Mouse (Mus musculus) layer of hippocampus, adult 11-12 months (tissue): ENCODE data around the gene Cenps.
A peak's percentile ranks its signal among the peaks of the same experiment; 100 is the strongest.
"Not testable (repeated sequence)": the region's sequence is repeated elsewhere in the genome, so short reads cannot be mapped to it uniquely, and the experiment has no call there.

Source experiments
- DNase-seq: peaks from one replicate; pipeline ENCODE4 v3.0.0; 2022; ENCODE audit warnings: low spot score

Cenps gene

DNA sequence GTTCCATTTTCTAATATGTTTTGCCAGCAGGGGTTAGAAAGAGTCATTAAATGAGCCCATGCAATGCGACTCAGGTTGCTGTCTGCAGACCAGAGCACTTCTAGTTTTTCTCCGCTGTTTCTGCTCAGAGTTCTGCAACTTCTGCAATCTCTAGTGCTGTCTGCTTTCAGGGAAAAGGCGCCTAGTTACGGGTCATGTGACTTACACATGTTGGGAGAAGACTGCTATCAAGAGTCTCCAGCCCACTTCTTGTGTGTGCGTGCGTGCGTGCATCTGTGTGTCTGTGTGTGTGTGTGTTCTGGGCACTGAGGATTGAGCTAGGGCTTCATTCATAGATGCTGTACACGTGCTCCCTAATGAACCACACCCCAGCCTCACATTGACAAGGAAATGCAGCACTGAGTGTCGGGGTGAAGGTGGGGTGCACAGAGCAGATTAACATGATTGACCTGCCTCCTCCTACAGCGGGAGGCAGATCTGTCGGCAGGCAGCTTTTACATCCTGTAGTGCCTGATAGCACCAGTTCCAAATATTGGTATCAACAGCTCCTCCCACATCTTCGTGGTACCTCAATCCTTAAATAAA, 17.4 kb downstream of the Cenps start:
- not testable (repeated sequence) for DNase-seq

DNA sequence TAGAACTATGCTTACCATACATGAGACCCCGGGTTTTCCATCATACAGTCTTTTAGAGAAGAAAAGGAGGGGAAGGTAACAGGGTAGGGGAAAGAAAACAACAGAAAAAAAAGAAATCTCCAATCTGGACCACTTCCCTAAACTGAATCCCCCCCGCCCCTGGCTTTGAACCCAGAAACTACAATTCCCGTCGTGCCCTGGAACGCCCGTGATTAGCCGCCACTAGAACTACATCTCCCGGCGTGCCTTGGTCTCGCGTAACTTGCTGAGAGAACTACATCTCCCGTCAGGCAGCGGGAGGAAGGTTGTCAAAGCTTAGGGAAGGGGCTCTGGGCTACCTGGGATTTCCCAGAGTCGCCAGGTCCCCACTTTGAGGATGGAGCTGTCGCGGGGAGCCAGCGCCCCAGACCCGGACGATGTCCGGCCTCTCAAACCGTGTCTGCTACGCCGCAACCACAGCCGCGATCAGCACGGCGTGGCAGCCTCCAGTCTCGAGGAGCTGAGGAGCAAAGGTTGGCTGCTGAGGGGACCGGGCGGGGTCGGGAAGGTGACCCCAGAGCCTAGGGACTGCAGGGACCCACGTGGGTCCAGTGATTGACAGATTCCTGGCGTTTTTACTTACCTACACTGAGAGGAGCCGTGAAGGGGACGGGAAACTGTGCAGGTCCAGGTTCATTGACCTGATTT, 33.4 kb downstream of the Cenps start, which contains the start of gene Dffa:
Gene Dffa (plus strand): TSS at position 272 of the 687 bp plus-strand sequence.
- DNase-seq = peak; percentile 93

GRCm38 (mm10) chr4:149101456-149101855, 36.0 kb downstream of the Cenps start:
- no peak for DNase-seq

- DNase-seq = not testable (repeated sequence)
These were observed 37.0 kb downstream of the Cenps start for GRCm38 (mm10) chr4:149100449-149100848.

- DNase-seq = peak; percentile 90
These were observed 37.9 kb downstream of the Cenps start, which contains the start of gene Pex14 for GRCm38 (mm10) chr4:149099369-149100017. Pex14 (minus strand) TSS chr4:149099876.

DNA sequence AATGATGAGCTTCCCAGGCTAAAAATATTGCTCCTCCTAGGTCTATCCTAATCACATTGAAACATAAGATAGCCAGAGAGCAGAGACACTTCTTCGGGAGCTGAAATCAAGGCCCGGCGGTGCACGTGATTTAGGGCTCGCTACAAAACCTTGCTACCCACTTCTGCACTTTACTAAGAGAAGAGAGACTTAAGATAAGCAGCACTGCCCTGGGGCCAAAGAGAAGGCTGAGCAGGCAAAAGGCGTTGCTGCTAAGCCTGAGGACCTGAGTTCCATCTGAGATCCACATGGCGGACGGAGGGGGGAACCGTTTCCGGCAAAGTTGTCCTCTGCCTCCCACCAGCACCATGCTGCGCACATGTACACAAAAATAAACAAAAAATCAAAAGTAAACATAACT, 38.9 kb downstream of the Cenps start:
- no peak for DNase-seq

DNA sequence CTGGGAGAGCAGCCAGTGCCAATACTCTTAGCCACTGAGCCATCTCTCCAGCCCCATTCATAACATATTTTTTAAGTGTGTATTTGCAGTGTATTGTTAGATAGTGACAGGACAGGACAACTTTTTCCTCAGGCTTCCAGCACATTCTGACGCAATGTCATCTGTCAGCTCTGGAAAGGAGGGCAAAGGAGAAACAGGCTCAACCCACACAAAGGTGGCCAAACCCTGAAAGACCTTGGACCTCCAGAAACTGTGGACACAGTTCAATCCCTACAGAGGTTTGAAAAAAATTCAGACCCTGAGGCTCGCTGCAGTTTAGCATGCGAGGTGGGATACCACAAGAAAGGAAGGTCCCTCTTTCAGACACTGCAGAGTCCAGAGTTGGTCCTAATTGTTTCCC, 39.5 kb downstream of the Cenps start:
- DNase-seq = no peak

GRCm38 (mm10) chr4:149091364-149091763, 46.1 kb downstream of the Cenps start:
- DNase-seq = no peak

DNA sequence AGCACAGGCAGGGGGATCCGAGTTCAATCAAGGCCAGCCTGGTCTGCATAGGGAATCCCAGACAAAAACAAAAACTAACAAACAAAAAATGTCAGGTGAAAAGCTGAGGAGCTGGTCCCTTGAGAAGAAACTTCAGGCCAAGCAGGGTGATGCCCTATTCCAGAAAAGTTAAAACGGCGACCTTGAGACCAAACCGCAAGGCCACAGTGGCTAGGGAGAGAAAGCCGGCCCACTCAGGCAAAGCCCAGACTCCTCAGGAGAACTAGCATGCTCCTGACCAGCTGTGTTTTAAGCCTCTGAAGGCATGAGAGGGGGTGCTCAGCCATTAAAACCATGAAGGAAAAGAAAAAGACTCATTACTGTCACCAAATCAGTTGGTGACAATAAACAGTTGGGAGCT, 52.0 kb downstream of the Cenps start:
- DNase-seq = no peak

DNA sequence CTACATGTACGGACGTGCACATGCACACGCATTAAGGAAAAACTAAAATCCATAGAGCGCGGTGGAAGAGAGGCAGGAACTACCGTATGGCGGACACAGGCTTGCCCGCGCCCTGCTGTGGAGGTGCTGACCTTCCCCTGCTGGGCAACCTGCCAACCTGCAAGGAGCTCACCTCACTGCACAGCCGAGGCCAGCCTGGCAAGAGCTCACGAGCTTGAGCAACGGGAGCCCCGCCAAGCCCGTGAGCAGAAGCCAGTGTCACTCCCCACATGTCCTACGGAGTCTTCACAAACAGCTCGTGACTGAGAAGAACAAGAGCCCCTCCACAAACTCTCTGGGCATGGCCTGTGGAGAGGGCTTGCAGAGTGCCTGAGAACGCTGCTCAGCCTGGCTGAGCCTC, 55.9 kb downstream of the Cenps start:
- DNase-seq = no peak

- DNase-seq = no peak
These were observed 57.3 kb downstream of the Cenps start for GRCm38 (mm10) chr4:149080111-149080510.

DNA sequence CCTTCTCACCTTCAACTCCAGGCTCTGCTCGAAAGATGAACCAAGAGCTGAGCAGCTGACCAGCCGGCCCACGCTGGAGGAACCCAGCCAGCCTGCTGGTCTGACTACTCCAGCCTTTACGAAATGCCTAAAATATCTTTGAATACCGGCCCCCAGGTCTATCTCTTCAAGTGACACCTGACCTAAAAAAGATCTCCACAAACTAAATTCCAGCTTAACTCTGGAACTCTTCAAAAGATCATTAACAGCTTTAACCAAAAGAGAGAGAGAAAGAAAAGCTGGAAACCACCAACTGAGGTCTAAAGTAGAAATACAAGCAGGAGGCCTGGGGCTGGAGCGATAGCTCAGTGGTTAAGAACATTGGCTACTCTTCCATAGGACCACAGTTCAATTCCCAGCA, 57.8 kb downstream of the Cenps start:
- no peak for DNase-seq

DNA sequence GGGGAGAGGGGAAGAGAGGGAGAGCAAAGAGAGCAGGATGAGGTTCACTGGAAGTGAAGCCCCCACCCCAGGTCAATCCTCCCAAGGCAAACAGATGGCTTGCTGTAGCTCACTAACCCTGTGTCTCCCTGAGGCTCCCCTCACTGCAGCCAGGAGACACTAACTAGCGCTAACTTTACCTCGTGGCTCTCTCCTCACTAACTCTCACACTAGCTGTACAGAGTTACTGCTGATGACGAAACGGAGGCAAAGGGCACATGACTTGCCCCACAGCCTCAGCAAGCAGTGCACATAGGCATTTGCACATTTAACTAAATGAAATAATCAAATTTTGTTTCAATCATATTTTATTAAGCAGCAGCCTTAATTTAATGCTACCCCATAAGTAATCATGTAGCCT, 59.2 kb downstream of the Cenps start:
- no peak for DNase-seq
